Mouse (Mus musculus) kidney, adult 2 months (tissue): ENCODE data around the gene Ube4a. TPM values are rescaled to one million over a fixed set of nuclear protein-coding genes. Genes with fewer than 3 reads are reported as not detected.

Experiments used
- DNase-seq: peaks from one replicate; pipeline ENCODE4 v3.0.0; 2021
- H3K27ac ChIP-seq: fragments of 200-500 bp; 2 replicates; pipeline ENCODE4 v1.5.1; 2012; ENCODE audit warnings: low read depth, low read length, control low read depth, inconsistent platforms; ENCODE audit not compliant: insufficient read depth
- H3K27me3 ChIP-seq: fragments of 200-500 bp; replicated peaks from 2 replicates; pipeline ENCODE4 v1.6.1; 2012; ENCODE audit warnings: mild to moderate bottlenecking, moderate library complexity, low read length, inconsistent platforms; ENCODE audit not compliant: control insufficient read depth, insufficient read depth
- H3K36me3 ChIP-seq: fragments of 200-500 bp; 2 replicates; pipeline ENCODE4 v1.6.1; 2012; ENCODE audit warnings: mild to moderate bottlenecking, moderate library complexity, low read length, inconsistent platforms; ENCODE audit not compliant: control insufficient read depth, insufficient read depth
- H3K4me1 ChIP-seq: fragments of 200-500 bp; 2 replicates; pipeline ENCODE4 v1.6.1; 2011; ENCODE audit warnings: low read length; ENCODE audit not compliant: control insufficient read depth, insufficient read depth
- H3K4me3 ChIP-seq: fragments of 200-500 bp; 2 replicates; pipeline ENCODE4 v1.5.1; 2011; ENCODE audit warnings: mild to moderate bottlenecking, low read depth, low read length, control low read depth; ENCODE audit not compliant: insufficient read depth
- CTCF ChIP-seq: fragments of 200-500 bp; conservative IDR thresholded peaks from 2 replicates; pipeline ENCODE4 v1.5.1; 2011; ENCODE audit warnings: low read depth, mild to moderate bottlenecking, control low read depth, low read length, moderate library complexity, mixed read lengths; ENCODE audit not compliant: insufficient read depth, insufficient read length
- POLR2A ChIP-seq: fragments of 200-500 bp; IDR thresholded peaks from one replicate; pipeline ENCODE4 v1.6.1; 2011; ENCODE audit warnings: low read depth, low read length, control low read depth
- WGBS: fragments of 180-500 bp; shearing (Covaris S2); methylation state at CpG from one replicate; pipeline ENCODE4 v1.1.7; 2018; 5-methylcytosine and 5-hydroxymethylcytosine counted together
- polyA plus RNA-seq: library from polyadenylated mRNA; depleted of rRNA; stranded (reverse); fragments of >200 nt; gene quantifications from 2 replicates; pipeline ENCODE4 v1.2.3, GENCODE M21; 2012

The Ube4a gene
- polyA plus RNA-seq, 1 experiment, result 18.3 TPM

DNA sequence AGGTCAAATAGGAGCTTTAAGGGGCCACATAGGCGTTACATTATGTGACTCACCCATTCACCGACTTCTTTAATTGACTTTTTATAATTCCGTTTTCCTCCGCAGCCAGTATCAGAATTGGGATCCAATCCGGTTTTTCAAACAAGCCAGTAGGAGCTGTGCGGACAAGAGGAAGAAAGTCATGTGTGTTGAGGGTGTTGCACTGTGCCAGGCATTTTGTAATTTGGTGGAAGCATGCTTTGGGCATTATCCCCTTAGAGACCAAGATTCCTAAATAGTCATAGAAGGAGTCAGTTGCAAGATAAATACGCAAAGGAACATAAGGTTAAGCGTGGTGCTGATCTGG lies 44.3 kb downstream of the Ube4a start:
- TF ChIP-seq CTCF (no peak), POLR2A (no peak)
- Histone ChIP-seq H3K4me3 (peak overlapping the region; percentile 100), H3K4me1 (peaks cover 14% of the 10 kb centered on the region; the same call in 1 of the 2 replicates), H3K36me3 (peaks cover 4% of the 10 kb centered on the region), H3K27me3 (no peaks in the 10 kb centered on the region), H3K27ac (peak overlapping the region; percentile 98)
- DNase-seq, result no peak
- under 1% methylated on average over 8 of the region's 8 CpGs for WGBS

DNA sequence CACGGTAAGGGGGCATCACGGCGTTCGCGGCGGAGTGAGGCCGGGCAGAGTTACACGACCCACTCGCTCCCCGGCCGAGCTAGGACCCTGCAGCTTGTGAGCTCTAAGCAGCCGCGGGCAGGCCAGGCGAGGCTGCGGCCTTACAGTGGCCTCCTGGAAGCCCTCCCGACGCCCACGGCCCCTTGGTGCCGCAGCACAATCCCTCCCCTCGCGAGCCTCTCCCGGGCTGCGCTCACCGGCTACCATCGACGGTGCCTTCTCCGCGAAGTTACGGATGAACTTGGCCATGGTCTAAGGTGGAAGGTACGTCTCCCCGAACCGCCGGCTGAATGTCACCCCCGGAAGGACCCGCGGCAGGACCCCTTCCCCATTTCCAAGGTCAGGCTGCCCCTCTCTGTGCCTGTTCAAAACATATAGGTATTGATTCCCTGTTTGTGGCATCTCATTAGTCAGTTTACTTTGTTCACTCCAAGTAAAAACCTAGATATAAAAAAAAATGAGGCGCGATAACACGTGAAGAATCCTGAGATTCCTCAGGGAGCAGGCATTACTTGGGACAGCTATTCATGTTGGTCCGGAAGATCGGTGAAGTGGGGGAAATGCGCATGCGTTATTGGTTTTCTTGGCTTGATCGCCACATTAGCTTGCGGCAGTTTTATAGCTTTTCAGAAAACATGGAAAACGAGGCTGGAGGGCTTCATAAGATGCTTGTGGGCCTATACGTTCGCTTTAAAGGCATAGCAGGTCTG lies 44.9 kb downstream of the Ube4a start, which contains the start of gene Atp5l:
Gene Atp5l (minus strand): TSS at position 369 of the 749 bp plus-strand sequence.
- under 1% methylated on average over 48 of the region's 48 CpGs for WGBS
- H3K36me3 ChIP-seq, result peaks cover under 1% of the 10 kb centered on the region
- no peaks in the 10 kb centered on the region for H3K27me3 ChIP-seq
- H3K4me1 ChIP-seq, result peaks cover 14% of the 10 kb centered on the region; the same call in 1 of the 2 replicates
- peak within 1 kb of the TSS; percentile 98 for H3K27ac ChIP-seq
- peak within 1 kb of the TSS; percentile 100 for H3K4me3 ChIP-seq
- peak; percentile 95 for DNase-seq
- TF ChIP-seq POLR2A, result no peak
- TF ChIP-seq CTCF, result no peak

- Histone ChIP-seq H3K27me3 (no peaks in the 10 kb centered on the region), H3K4me3 (peak overlapping the region; percentile 100), H3K36me3 (no peaks in the 10 kb centered on the region), H3K27ac (peak overlapping the region; percentile 98; the same call in 1 of the 2 replicates), H3K4me1 (peaks cover 17% of the 10 kb centered on the region; the same call in 1 of the 2 replicates)
- 21% methylated on average over 2 of the region's 2 CpGs for WGBS
- TF ChIP-seq POLR2A, result no peak
- TF ChIP-seq CTCF, result no peak
- DNase-seq, result no peak
These were observed 45.8 kb downstream of the Ube4a start for GRCm38 (mm10) chr9:44919606-44920005.

- DNase-seq, result peak; percentile 45
- 36% methylated on average over 1 of the region's 1 CpGs for WGBS
- Histone ChIP-seq H3K4me3 (no peak overlapping the region), H3K36me3 (peaks cover 7% of the 10 kb centered on the region), H3K27ac (no peak overlapping the region), H3K27me3 (no peaks in the 10 kb centered on the region), H3K4me1 (peaks cover 14% of the 10 kb centered on the region; the same call in 1 of the 2 replicates)
- peak; percentile 64 for TF ChIP-seq CTCF
- TF ChIP-seq POLR2A, result no peak
These were observed 49.2 kb downstream of the Ube4a start for GRCm38 (mm10) chr9:44916196-44916595.

DNA sequence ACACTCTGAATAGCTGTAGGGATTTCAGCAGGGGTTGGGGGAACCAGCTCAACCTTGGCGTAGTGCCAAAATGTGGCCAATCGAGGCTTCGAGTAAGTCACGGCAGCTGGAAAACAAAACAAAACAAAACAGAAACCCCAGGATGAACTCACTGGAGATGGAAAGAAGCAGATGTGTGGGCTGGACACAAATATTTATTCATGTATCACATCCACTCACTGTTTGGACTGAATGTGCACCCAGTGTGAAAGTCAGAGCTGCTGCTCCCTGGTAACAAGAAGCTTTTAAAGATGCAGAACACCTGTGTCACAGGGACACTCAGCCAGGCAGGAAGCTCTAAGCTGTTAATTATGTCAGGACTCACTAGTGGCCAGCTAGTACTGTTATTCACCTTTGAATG lies 50.7 kb downstream of the Ube4a start:
- H3K4me3 ChIP-seq, result no peak overlapping the region
- no peaks in the 10 kb centered on the region for H3K27me3 ChIP-seq
- TF ChIP-seq POLR2A (no peak), CTCF (no peak)
- peaks cover 13% of the 10 kb centered on the region; the same call in 1 of the 2 replicates for H3K4me1 ChIP-seq
- peaks cover 11% of the 10 kb centered on the region for H3K36me3 ChIP-seq
- no peak for DNase-seq
- 13% methylated on average over 4 of the region's 4 CpGs for WGBS
- H3K27ac ChIP-seq, result peak overlapping the region; percentile 31; the same call in 1 of the 2 replicates

DNA sequence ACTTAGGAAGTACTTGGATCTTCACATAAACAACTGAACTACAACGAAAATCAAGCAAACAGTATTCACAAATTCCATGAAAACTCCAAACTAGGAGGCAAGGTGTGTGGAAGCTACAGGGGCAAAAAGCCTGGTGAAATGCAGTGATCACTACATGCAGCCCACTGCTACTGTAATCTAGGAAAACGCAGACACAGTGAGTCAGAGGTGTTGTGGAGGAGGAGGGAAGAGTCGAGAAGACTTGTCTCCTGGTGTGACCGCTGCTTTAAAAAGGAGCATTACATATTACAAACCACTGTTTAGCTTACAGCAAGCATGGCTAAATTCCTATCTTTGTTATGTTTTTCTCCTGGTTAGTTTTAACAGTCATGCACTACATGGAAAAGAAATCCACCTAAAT lies 54.0 kb downstream of the Ube4a start:
- Histone ChIP-seq H3K4me3 (no peak overlapping the region), H3K4me1 (peaks cover 4% of the 10 kb centered on the region; the same call in 1 of the 2 replicates), H3K36me3 (peaks cover 11% of the 10 kb centered on the region), H3K27ac (no peak overlapping the region), H3K27me3 (no peaks in the 10 kb centered on the region)
- 92% methylated on average over 4 of the region's 4 CpGs for WGBS
- no peak for TF ChIP-seq CTCF
- TF ChIP-seq POLR2A, result no peak
- no peak for DNase-seq

DNA sequence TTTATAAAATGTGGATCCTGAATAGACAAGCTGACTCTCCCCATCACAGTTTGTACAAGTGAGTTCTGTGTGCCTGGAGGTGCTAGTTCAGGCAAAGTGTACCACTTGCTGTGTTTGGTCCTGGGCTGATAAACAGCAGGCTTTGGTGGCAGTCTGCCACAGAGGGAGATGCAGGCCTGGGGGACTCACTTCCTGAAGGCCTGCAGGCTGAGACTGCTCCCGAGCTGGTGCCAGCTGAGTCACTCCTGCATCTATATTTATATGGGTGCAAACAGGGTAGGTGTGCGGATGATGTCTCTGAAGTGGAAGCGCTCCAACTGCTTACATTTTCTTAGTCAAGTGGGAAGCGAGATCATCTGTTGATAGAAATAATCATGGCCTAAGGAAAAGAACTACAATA lies 59.8 kb downstream of the Ube4a start:
- Histone ChIP-seq H3K27me3 (no peaks in the 10 kb centered on the region), H3K4me1 (peaks cover 6% of the 10 kb centered on the region; the same call in 1 of the 2 replicates), H3K4me3 (no peak overlapping the region), H3K27ac (no peak overlapping the region; the same call in 1 of the 2 replicates), H3K36me3 (peaks cover 2% of the 10 kb centered on the region; the same call in 1 of the 2 replicates)
- 57% methylated on average over 4 of the region's 4 CpGs for WGBS
- TF ChIP-seq POLR2A, result no peak
- no peak for TF ChIP-seq CTCF
- no peak for DNase-seq
